Comparison of ENCODE assay signal across 11 mouse cellular contexts in genomic region chr8:120433734-120434133, GRCm38 (mm10).
A peak's percentile ranks its signal among the peaks of the same experiment; 100 is the strongest.
DNase-seq lines count a peak whose midpoint lies in the region; ATAC-seq and TF ChIP-seq lines count a peak whose summit lies in the region.
"Had no signal": no experiment of that assay in that cellular context is flagged by ENCODE, and none has a peak within 500 bp of the region (broad histone marks: within the 10 kb centered on the region; RNA-seq: fewer than 3 reads in every experiment).

No protein-coding gene starts in this region.

- H3K4me2 ChIP-seq in heart, postnatal 0 days (ENCODE audit: low read depth, low read length) = no peak overlapping the region

- no peak for ATAC-seq in heart, postnatal 0 days (ENCODE audit: insufficient read depth, low read depth)

- H3K36me3 ChIP-seq in heart, postnatal 0 days (replicated peaks; ENCODE audit: control insufficient read depth, insufficient read depth, low read length) = no peaks in the 10 kb centered on the region

- no peak overlapping the region for H3K27ac ChIP-seq in heart, postnatal 0 days (ENCODE audit: low read depth)

- H3K4me3 ChIP-seq in heart, postnatal 0 days (ENCODE audit: low read depth, low read length) = no peak overlapping the region
- H3K4me3 ChIP-seq: erythroblast, embryonic 14.5 days had no signal

- no peaks in the 10 kb centered on the region for H3K27me3 ChIP-seq in heart, postnatal 0 days (ENCODE audit: control insufficient read depth, insufficient read depth, low read length)

- H3K4me1 ChIP-seq in heart, postnatal 0 days (ENCODE audit: control insufficient read depth, insufficient read depth) = no peaks in the 10 kb centered on the region

- no peak overlapping the region for H3K9ac ChIP-seq in heart, postnatal 0 days (replicated peaks; ENCODE audit: low read depth, low read length)

- DNase-seq in heart, postnatal 0 days (ENCODE audit: low spot score) = no peak
- no peak for DNase-seq in heart, postnatal 4 days
- DNase-seq in thymus, postnatal 14 days = peak; percentile 38
- DNase-seq in thymus, postnatal 4 days = no peak
- peak; percentile 48 for DNase-seq in c-Kit-positive CD71-positive TER-119-positive erythroid progenitor cells, embryonic 14.5 days (ENCODE audit: low spot score)
- no peak for DNase-seq in adrenal gland, postnatal 36 days
- DNase-seq in testis, postnatal 14 days (ENCODE audit: low spot score) = no peak
- DNase-seq: gastrocnemius, postnatal 25 days; lung, postnatal 36 days; thymus, adult 2 months had no signal

- 97% methylated on average over 1 of the region's 1 CpGs for WGBS in heart, postnatal 0 days

- peak; percentile 29 for TF ChIP-seq CTCF in heart, postnatal 0 days (IDR thresholded peaks at IDR 0.05; ENCODE audit: low read depth)

- TF ChIP-seq EP300 in heart, postnatal 0 days (IDR thresholded peaks at IDR 0.05; ENCODE audit: low read depth) = no peak

- peaks cover 5% of the 10 kb centered on the region; the same call in 1 of the 2 replicates for H3K9me3 ChIP-seq in heart, postnatal 0 days (replicated peaks; ENCODE audit: control insufficient read depth, low read length)

Comparison
In these comparisons a context has a peak if more than half of its experiments do, and no peak if none do; other contexts are left out.
1. DNase-seq: peak in thymus, postnatal 14 days (single experiment) and c-Kit-positive CD71-positive TER-119-positive erythroid progenitor cells, embryonic 14.5 days (single experiment); none in heart, postnatal 0 days (single experiment), heart, postnatal 4 days (single experiment), thymus, postnatal 4 days (single experiment), adrenal gland, postnatal 36 days (0 of 2) and testis, postnatal 14 days (single experiment).